Mouse (Mus musculus) small intestine, adult 2 months (tissue): ENCODE measurements around the gene Eml4.

Source experiments
- CTCF ChIP-seq: fragments of 200-500 bp; IDR thresholded peaks from 2 replicates; pipeline ENCODE4 v1.5.1; 2012; ENCODE audit warnings: low read depth, mild to moderate bottlenecking, control low read depth, inconsistent platforms, low read length, moderate library complexity, mixed read lengths; ENCODE audit not compliant: insufficient replicate concordance, insufficient read length; ENCODE audit errors: extremely low read depth
- POLR2A ChIP-seq: fragments of 200-500 bp; IDR thresholded peaks from 2 replicates; pipeline ENCODE4 v1.6.1; 2012; ENCODE audit warnings: low read depth, mild to moderate bottlenecking, control low read depth, inconsistent platforms, low read length, moderate library complexity

DNA sequence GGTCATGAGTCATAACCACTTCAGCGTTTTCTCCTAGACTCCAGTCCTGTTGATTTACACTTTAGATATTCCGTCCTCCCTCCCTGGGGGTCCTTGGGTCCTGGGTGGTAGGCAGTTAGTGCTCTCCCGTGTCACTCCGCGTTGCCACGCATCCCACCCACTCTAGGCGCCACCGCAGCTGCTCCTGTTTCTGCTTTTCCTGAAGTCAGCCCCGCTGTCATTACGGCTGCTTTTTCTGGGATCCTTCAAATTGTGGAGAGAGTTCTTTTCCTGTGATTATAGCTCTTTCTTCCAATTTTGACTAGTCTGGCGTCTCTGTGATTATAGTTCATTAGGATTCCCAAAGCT, 26.5 kb upstream of the Eml4 start:
- TF ChIP-seq POLR2A, result no peak
- TF ChIP-seq CTCF, result no peak
